Mouse (Mus musculus) E14TG2a.4 (cell line): ENCODE measurements around the gene Msantd3.

Experiments
- CTCF ChIP-seq: conservative IDR thresholded peaks from 2 replicates; pipeline ENCODE4 v1.5.1; 2014; ENCODE audit warnings: low read length
- NANOG ChIP-seq: IDR thresholded peaks from 2 replicates; pipeline ENCODE4 v1.6.1; 2014; ENCODE audit warnings: borderline replicate concordance, low read length, mixed read lengths
- POU5F1 ChIP-seq: IDR thresholded peaks from 2 replicates; pipeline ENCODE4 v1.6.1; 2014; ENCODE audit warnings: low read length, borderline replicate concordance

DNA sequence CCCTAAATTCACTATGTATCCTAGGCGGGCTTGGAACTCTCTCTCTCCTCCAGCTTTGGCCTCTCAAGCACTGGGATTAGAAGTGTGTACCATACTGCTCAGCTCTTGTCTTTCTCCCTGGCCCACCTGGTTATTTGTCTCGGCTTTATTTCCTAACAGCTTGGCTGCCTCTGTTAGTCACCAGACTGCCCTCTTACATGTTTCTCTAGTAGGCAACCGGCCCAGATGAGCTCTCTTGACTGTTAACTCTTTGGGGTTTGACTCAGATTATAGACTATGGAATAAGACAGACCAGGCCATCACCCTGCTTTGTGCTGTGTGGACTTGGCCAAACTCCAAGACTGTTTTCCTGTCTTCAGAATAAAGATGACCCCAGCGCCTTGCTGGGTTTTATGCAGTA is 38.7 kb downstream of the Msantd3 start:
- TF ChIP-seq CTCF (no peak), NANOG (no peak), POU5F1 (no peak)
